Mouse (Mus musculus): ENCODE measurements around the gene Trhr2. TPM values are rescaled to one million over a fixed set of nuclear protein-coding genes. Genes with fewer than 3 reads are reported as not detected.

Trhr2 gene
- polyA plus RNA-seq, 1 experiment from 2014 or later, result not detected

- H3K27ac ChIP-seq, result no peak overlapping the region
- H3K4me1 ChIP-seq (replicated peaks; ENCODE audit: control insufficient read depth, insufficient read depth, low read length), result 0 out of 2 replicates have a peak, but pooled peaks cover 12% of the 10 kb centered on the region
- peak overlapping the region; percentile 62 for H3K9ac ChIP-seq
- WGBS, result 2% methylated on average over 76 of the region's 81 CpGs
- DNase-seq (ENCODE audit: low spot score) (no peak), ATAC-seq (ENCODE audit: low FRiP score) (peak; percentile 38)
- peaks cover 54% of the 10 kb centered on the region for H3K27me3 ChIP-seq (ENCODE audit: control insufficient read depth, insufficient read depth, low read length)
- peak overlapping the region; percentile 87 for H3K4me2 ChIP-seq (replicated peaks)
- H3K36me3 ChIP-seq (replicated peaks; ENCODE audit: control insufficient read depth, insufficient read depth), result no peaks in the 10 kb centered on the region
- no peaks in the 10 kb centered on the region for H3K9me3 ChIP-seq (ENCODE audit: control insufficient read depth, low read length)
- H3K4me3 ChIP-seq (replicated peaks; ENCODE audit: low read length), result peak overlapping the region; percentile 59
These were observed 24.2 kb downstream of the Trhr2 start for GRCm38 (mm10) chr8:122336251-122336910.

- H3K4me1 ChIP-seq (replicated peaks; ENCODE audit: control insufficient read depth, insufficient read depth, low read length), result 0 out of 2 replicates have a peak, but pooled peaks cover 17% of the 10 kb centered on the region
- H3K4me3 ChIP-seq (replicated peaks; ENCODE audit: low read length), result peak overlapping the region; percentile 59
- H3K36me3 ChIP-seq (replicated peaks; ENCODE audit: control insufficient read depth, insufficient read depth), result no peaks in the 10 kb centered on the region
- H3K27ac ChIP-seq, result no peak overlapping the region
- peak overlapping the region; percentile 87 for H3K4me2 ChIP-seq (replicated peaks)
- peak overlapping the region; percentile 62 for H3K9ac ChIP-seq
- H3K9me3 ChIP-seq (ENCODE audit: control insufficient read depth, low read length), result no peaks in the 10 kb centered on the region
- no peak for DNase-seq (ENCODE audit: low spot score)
- peak; percentile 38 for ATAC-seq (ENCODE audit: low FRiP score)
- WGBS, result 4% methylated on average over 52 of the region's 57 CpGs
- H3K27me3 ChIP-seq (ENCODE audit: control insufficient read depth, insufficient read depth, low read length), result peaks cover 52% of the 10 kb centered on the region
These were observed 24.8 kb downstream of the Trhr2 start for GRCm38 (mm10) chr8:122335638-122336250.

GRCm38 (mm10) chr8:122334791-122335490 is 25.6 kb downstream of the Trhr2 start:
- H3K4me3 ChIP-seq (replicated peaks; ENCODE audit: low read length), result peak overlapping the region; percentile 59; the same call in 1 of the 2 replicates
- no peaks in the 10 kb centered on the region for H3K36me3 ChIP-seq (replicated peaks; ENCODE audit: control insufficient read depth, insufficient read depth)
- H3K4me2 ChIP-seq (replicated peaks), result peak overlapping the region; percentile 87
- DNase-seq (ENCODE audit: low spot score) (no peak), ATAC-seq (ENCODE audit: low FRiP score) (no peak)
- H3K9me3 ChIP-seq (ENCODE audit: control insufficient read depth, low read length), result no peaks in the 10 kb centered on the region
- H3K4me1 ChIP-seq (replicated peaks; ENCODE audit: control insufficient read depth, insufficient read depth, low read length), result 0 out of 2 replicates have a peak, but pooled peaks cover 17% of the 10 kb centered on the region
- no peak overlapping the region for H3K27ac ChIP-seq
- peaks cover 48% of the 10 kb centered on the region for H3K27me3 ChIP-seq (ENCODE audit: control insufficient read depth, insufficient read depth, low read length)
- 84% methylated on average over 13 of the region's 13 CpGs for WGBS
- no peak overlapping the region for H3K9ac ChIP-seq

GRCm38 (mm10) chr8:122333531-122333930 is 27.0 kb downstream of the Trhr2 start:
- Histone ChIP-seq H3K27me3 (ENCODE audit: control insufficient read depth, insufficient read depth, low read length) (peaks cover 46% of the 10 kb centered on the region), H3K4me2 (replicated peaks) (no peak overlapping the region), H3K9me3 (ENCODE audit: control insufficient read depth, low read length) (no peaks in the 10 kb centered on the region), H3K27ac (no peak overlapping the region), H3K4me1 (replicated peaks; ENCODE audit: control insufficient read depth, insufficient read depth, low read length) (peaks cover 20% of the 10 kb centered on the region; the same call in 1 of the 2 replicates), H3K36me3 (replicated peaks; ENCODE audit: control insufficient read depth, insufficient read depth) (no peaks in the 10 kb centered on the region), H3K9ac (no peak overlapping the region), H3K4me3 (replicated peaks; ENCODE audit: low read length) (no peak overlapping the region)
- 78% methylated on average over 7 of the region's 7 CpGs for WGBS
- DNase-seq (ENCODE audit: low spot score) (no peak), ATAC-seq (ENCODE audit: low FRiP score) (no peak)

GRCm38 (mm10) chr8:122332753-122333506 is 27.6 kb downstream of the Trhr2 start:
- no peak overlapping the region for H3K9ac ChIP-seq
- ATAC-seq (ENCODE audit: low FRiP score) (no peak), DNase-seq (ENCODE audit: low spot score) (peak; percentile 86)
- H3K27me3 ChIP-seq (ENCODE audit: control insufficient read depth, insufficient read depth, low read length), result peaks cover 40% of the 10 kb centered on the region
- peaks cover 20% of the 10 kb centered on the region; the same call in 1 of the 2 replicates for H3K4me1 ChIP-seq (replicated peaks; ENCODE audit: control insufficient read depth, insufficient read depth, low read length)
- H3K9me3 ChIP-seq (ENCODE audit: control insufficient read depth, low read length), result no peaks in the 10 kb centered on the region
- no peak overlapping the region for H3K4me3 ChIP-seq (replicated peaks; ENCODE audit: low read length)
- H3K36me3 ChIP-seq (replicated peaks; ENCODE audit: control insufficient read depth, insufficient read depth), result no peaks in the 10 kb centered on the region
- WGBS, result 66% methylated on average over 6 of the region's 6 CpGs
- no peak overlapping the region for H3K4me2 ChIP-seq (replicated peaks)
- no peak overlapping the region for H3K27ac ChIP-seq

GRCm38 (mm10) chr8:122331134-122331523 is 29.4 kb downstream of the Trhr2 start:
- Histone ChIP-seq H3K36me3 (replicated peaks; ENCODE audit: control insufficient read depth, insufficient read depth) (no peaks in the 10 kb centered on the region), H3K9ac (no peak overlapping the region), H3K27ac (0 out of 2 replicates have a peak overlapping the region, but pooled peaks have one; percentile 47), H3K4me1 (replicated peaks; ENCODE audit: control insufficient read depth, insufficient read depth, low read length) (peaks cover 14% of the 10 kb centered on the region; the same call in 1 of the 2 replicates), H3K4me3 (replicated peaks; ENCODE audit: low read length) (no peak overlapping the region), H3K27me3 (ENCODE audit: control insufficient read depth, insufficient read depth, low read length) (peaks cover 24% of the 10 kb centered on the region), H3K9me3 (ENCODE audit: control insufficient read depth, low read length) (no peaks in the 10 kb centered on the region), H3K4me2 (replicated peaks) (no peak overlapping the region)
- ATAC-seq (ENCODE audit: low FRiP score) (no peak), DNase-seq (ENCODE audit: low spot score) (no peak)
- WGBS, result 64% methylated on average over 3 of the region's 3 CpGs

GRCm38 (mm10) chr8:122330446-122331133 is 30.0 kb downstream of the Trhr2 start:
- WGBS, result 71% methylated on average over 12 of the region's 12 CpGs
- H3K9ac ChIP-seq, result no peak overlapping the region

GRCm38 (mm10) chr8:122329553-122330239 is 30.9 kb downstream of the Trhr2 start:
- ATAC-seq (ENCODE audit: low FRiP score) (no peak), DNase-seq (ENCODE audit: low spot score) (no peak)
- no peak overlapping the region for H3K4me3 ChIP-seq (replicated peaks; ENCODE audit: low read length)
- H3K36me3 ChIP-seq (replicated peaks; ENCODE audit: control insufficient read depth, insufficient read depth), result no peaks in the 10 kb centered on the region
- H3K4me2 ChIP-seq (replicated peaks), result no peak overlapping the region
- WGBS, result 54% methylated on average over 22 of the region's 22 CpGs
- no peaks in the 10 kb centered on the region for H3K9me3 ChIP-seq (ENCODE audit: control insufficient read depth, low read length)
- no peak overlapping the region for H3K9ac ChIP-seq
- 0 out of 2 replicates have a peak overlapping the region, but pooled peaks have one; percentile 23 for H3K27ac ChIP-seq
- peaks cover 11% of the 10 kb centered on the region for H3K27me3 ChIP-seq (ENCODE audit: control insufficient read depth, insufficient read depth, low read length)
- peaks cover 15% of the 10 kb centered on the region for H3K4me1 ChIP-seq (replicated peaks; ENCODE audit: control insufficient read depth, insufficient read depth, low read length)

More at GRCm38 (mm10) chr8:122330446-122331133, 30.0 kb downstream of the Trhr2 start:
- DNase-seq (ENCODE audit: low spot score) (no peak), ATAC-seq (ENCODE audit: low FRiP score) (no peak)
- Histone ChIP-seq H3K27me3 (ENCODE audit: control insufficient read depth, insufficient read depth, low read length) (peaks cover 20% of the 10 kb centered on the region), H3K9me3 (ENCODE audit: control insufficient read depth, low read length) (no peaks in the 10 kb centered on the region), H3K4me1 (replicated peaks; ENCODE audit: control insufficient read depth, insufficient read depth, low read length) (peaks cover 15% of the 10 kb centered on the region), H3K4me2 (replicated peaks) (no peak overlapping the region), H3K4me3 (replicated peaks; ENCODE audit: low read length) (no peak overlapping the region), H3K27ac (peak overlapping the region; percentile 47; the same call in 1 of the 2 replicates), H3K36me3 (replicated peaks; ENCODE audit: control insufficient read depth, insufficient read depth) (no peaks in the 10 kb centered on the region)

All from hindbrain, embryonic 14.5 days (tissue).